Mouse (Mus musculus) ES-E14 (cell line): Measurements from ENCODE around the gene Ppp1r14b. TPM values are rescaled to one million over a fixed set of nuclear protein-coding genes. Genes with fewer than 3 reads are reported as not detected.

ENCODE experiments used
- DNase-seq: peaks from one replicate; pipeline ENCODE4 v3.0.0-alpha.2; 2013; ENCODE audit warnings: low read depth, low spot score
- H3K27ac ChIP-seq: 2 replicates; pipeline ENCODE4 v1.5.1; 2012; ENCODE audit warnings: low read depth, mild to moderate bottlenecking, low read length, moderate library complexity, mixed read lengths; ENCODE audit not compliant: poor library complexity, insufficient read depth, severe bottlenecking
- H3K36me3 ChIP-seq: 2 replicates; pipeline ENCODE4 v1.6.1; 2012; ENCODE audit warnings: mild to moderate bottlenecking, low read length, moderate library complexity, mixed read lengths; ENCODE audit not compliant: control insufficient read depth, poor library complexity, insufficient read depth, severe bottlenecking
- H3K4me1 ChIP-seq, 2 experiments: fragments of 150-350 bp in 1 of 2; sonication (generic) in 1 of 2; 2 replicates each; pipeline ENCODE4 v1.6.1; 2012; ENCODE audit warnings: low read length in 2 of 2, mild to moderate bottlenecking in 1 of 2, mixed read lengths in 1 of 2; ENCODE audit not compliant: control insufficient read depth in 2 of 2, insufficient read depth in 2 of 2, poor library complexity in 1 of 2
- H3K4me3 ChIP-seq, 2 experiments: fragments of 150-350 bp in 1 of 2; sonication (generic) in 1 of 2; 2 replicates each; pipeline ENCODE4 v1.5.1; 2012; ENCODE audit warnings: low read length in 2 of 2, low read depth in 1 of 2, mild to moderate bottlenecking in 1 of 2, mixed read lengths in 1 of 2; ENCODE audit not compliant: insufficient read depth in 1 of 2, poor library complexity in 1 of 2, severe bottlenecking in 1 of 2
- H3K9ac ChIP-seq: 2 replicates; pipeline ENCODE4 v1.6.1; 2012; ENCODE audit warnings: low read depth, mild to moderate bottlenecking, low read length, mixed read lengths; ENCODE audit not compliant: poor library complexity, insufficient read depth, severe bottlenecking
- H3K9me3 ChIP-seq: fragments of 150-350 bp; sonication (generic); 2 replicates; pipeline ENCODE4 v1.6.1; 2012; ENCODE audit warnings: low read depth, mild to moderate bottlenecking, low read length; ENCODE audit not compliant: control insufficient read depth, insufficient read depth
- CHD2 ChIP-seq: IDR thresholded peaks from 2 replicates; pipeline ENCODE4 v1.6.1; 2014; ENCODE audit warnings: mild to moderate bottlenecking, low read depth, low read length, inconsistent platforms
- HCFC1 ChIP-seq: IDR thresholded peaks from 2 replicates; pipeline ENCODE4 v1.6.1; 2012; ENCODE audit warnings: low read length, inconsistent platforms, borderline replicate concordance; ENCODE audit not compliant: insufficient read depth
- MAFK ChIP-seq: IDR thresholded peaks from 2 replicates; pipeline ENCODE4 v1.6.1; 2014; ENCODE audit warnings: mild to moderate bottlenecking, low read depth, low read length, inconsistent platforms; ENCODE audit not compliant: insufficient read depth
- ZC3H11A ChIP-seq: IDR thresholded peaks from 2 replicates; pipeline ENCODE4 v1.6.1; 2012; ENCODE audit warnings: low read depth, mild to moderate bottlenecking, inconsistent platforms, low read length, borderline replicate concordance
- ZNF384 ChIP-seq: IDR thresholded peaks from 2 replicates; pipeline ENCODE4 v1.6.1; 2012; ENCODE audit warnings: low read depth, low read length, inconsistent platforms
- in situ Hi-C, 2 experiments: fragments of 600-800 bp; cut with MboI; formaldehyde crosslinking; loops; one replicate each; pipeline ENCODE4 v1.15.1; 2025; ENCODE audit warnings: low sequenced_read_pairs in 2 of 2, inconsistent platforms in 1 of 2; ENCODE audit not compliant: unreplicated experiment in 2 of 2
- total RNA-seq: library from RNA; depleted of rRNA; stranded (reverse); fragments of 300-350 nt; gene quantifications from 2 replicates; pipeline ENCODE4 v1.2.3, GENCODE M21; 2012

Gene Ppp1r14b
- total RNA-seq, 1 experiment: 385 TPM

DNA sequence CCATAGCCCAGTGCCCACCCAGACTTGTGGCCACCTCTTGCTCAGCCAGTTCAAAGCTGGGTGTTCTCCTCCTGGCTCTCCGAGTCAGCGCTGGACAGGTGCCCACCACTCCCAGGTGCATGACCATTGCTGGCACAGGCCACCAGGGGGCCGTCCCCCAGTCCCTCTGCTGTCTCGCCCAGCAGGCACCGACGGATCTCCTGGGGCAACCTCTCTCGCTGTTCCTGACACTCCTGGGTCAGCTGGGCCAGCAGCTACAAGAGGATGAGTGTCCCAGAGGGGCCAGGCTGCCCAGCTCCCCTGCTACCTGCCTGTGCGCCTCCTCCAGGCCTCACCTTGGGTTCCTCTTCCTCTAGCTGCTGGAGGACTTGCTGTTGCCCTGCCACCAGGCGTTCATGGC is 20.7 kb upstream of the Ppp1r14b start:
- peaks cover 47% of the 10 kb centered on the region for H3K36me3 ChIP-seq
- H3K27ac ChIP-seq: no peak overlapping the region
- no peak for TF ChIP-seq CHD2
- TF ChIP-seq HCFC1: no peak
- TF ChIP-seq ZNF384: no peak
- TF ChIP-seq ZC3H11A: no peak
- no peak for TF ChIP-seq MAFK
- H3K9me3 ChIP-seq: no peaks in the 10 kb centered on the region
- DNase-seq: no peak
- H3K9ac ChIP-seq: no peak overlapping the region
- no peak overlapping the region for H3K4me3 ChIP-seq
- peaks cover 0 to 17% of the 10 kb centered on the region in 2 experiments; a peak in 2 of 4 replicates for H3K4me1 ChIP-seq
- in situ Hi-C loops: no loop called here

DNA sequence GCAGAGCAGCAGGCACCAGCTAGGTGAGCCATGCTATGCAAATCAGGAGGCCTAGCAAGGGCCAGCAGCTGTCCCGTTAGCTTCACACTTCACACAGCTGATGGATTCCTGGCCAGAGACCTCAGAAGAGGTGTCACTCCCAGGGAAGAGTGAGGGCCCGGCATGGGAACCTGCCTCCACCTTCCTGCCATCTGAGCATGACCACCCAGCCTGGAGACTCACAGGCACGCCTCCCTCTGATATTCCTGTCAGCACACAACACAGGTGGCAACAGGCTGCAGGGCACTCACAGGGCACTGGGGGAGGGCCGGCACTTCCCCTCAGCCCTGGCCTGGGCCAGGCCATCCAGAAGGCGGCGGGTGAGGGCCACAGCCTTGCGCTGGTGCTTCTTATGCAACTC is 19.3 kb upstream of the Ppp1r14b start:
- H3K9ac ChIP-seq: no peak overlapping the region
- H3K9me3 ChIP-seq: no peaks in the 10 kb centered on the region
- H3K4me1 ChIP-seq: peaks cover 0 to 12% of the 10 kb centered on the region in 2 experiments; a peak in 2 of 4 replicates
- TF ChIP-seq ZNF384 (no peak), ZC3H11A (no peak), HCFC1 (no peak), CHD2 (no peak), MAFK (no peak)
- in situ Hi-C loops: no loop called here
- H3K27ac ChIP-seq: no peak overlapping the region
- DNase-seq: no peak
- no peak overlapping the region for H3K4me3 ChIP-seq
- H3K36me3 ChIP-seq: peaks cover 60% of the 10 kb centered on the region

DNA sequence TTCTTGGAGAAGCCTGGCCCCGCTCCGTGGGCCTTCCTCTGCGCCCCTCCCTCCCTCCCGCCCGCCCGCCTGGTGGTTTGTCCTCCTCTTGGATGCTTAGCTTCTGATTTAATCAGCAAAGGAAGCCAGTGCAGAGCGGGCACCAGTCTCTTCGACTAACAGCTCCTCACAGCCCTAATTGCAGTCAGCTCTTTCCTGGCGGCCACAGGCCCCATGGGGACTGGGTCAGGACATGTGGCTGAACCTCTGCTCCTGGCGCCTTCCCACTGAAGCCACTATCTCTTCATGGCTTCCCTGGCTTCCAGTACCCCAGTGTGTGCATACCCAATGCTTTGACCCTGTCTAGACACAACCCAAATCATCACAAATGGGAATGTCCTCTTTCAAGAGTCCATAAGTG is 18.3 kb upstream of the Ppp1r14b start:
- in situ Hi-C loops: no loop called here
- TF ChIP-seq MAFK (no peak), HCFC1 (no peak), ZNF384 (no peak), CHD2 (no peak), ZC3H11A (no peak)
- Histone ChIP-seq H3K27ac (no peak overlapping the region), H3K36me3 (peaks cover 63% of the 10 kb centered on the region), H3K9me3 (no peaks in the 10 kb centered on the region), H3K4me3 (no peak overlapping the region), H3K9ac (no peak overlapping the region), H3K4me1 (peaks cover 0 to 12% of the 10 kb centered on the region in 2 experiments; a peak in 2 of 4 replicates)
- no peak for DNase-seq

DNA sequence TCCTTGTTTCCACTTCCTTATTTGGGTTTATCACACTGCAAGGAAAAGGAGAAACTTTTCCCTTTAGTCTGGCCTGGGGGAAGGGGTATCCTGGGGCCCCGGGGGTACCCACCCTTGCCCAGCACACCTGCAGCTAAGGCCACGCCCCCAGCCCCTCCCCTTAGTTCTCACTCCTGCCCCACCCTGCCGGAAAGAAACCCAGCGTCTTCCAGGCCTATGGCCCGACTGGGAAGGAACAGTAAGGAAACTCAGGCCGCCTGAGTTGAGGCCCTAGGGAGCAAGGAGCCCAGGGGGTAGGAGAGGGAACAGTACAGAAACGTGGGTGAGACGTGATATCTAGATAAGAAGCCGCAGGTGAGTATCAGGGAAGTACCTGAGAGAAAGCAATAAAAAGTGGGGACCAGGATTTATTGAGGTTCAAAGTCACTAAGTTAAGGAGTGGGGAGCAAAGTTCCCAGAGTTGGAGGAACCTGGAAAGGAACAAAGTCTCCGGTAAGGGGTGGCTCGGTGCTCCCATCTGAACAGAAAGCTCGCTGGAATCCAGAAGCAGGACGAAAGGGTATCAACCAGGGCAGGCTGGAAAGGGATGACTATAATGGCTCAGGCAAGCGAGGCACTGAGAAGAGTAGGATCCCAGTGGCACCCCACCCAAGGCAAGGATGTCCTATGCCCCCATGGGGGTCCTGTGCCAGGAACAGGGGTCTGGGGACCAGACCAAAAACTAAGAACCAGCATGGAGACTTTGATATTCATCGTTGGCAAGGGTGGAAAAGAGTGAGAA is 6.1 kb upstream of the Ppp1r14b start:
- Histone ChIP-seq H3K27ac (no peak overlapping the region), H3K36me3 (peaks cover 27% of the 10 kb centered on the region), H3K4me3 (peak overlapping the region; percentile 74 to 87), H3K9ac (peak overlapping the region; percentile 72; the same call in 1 of the 2 replicates), H3K4me1 (peaks cover 9 to 38% of the 10 kb centered on the region in 2 experiments; a peak in 3 of 4 replicates), H3K9me3 (no peaks in the 10 kb centered on the region)
- TF ChIP-seq ZC3H11A: no peak
- TF ChIP-seq ZNF384: no peak
- no peak for TF ChIP-seq CHD2
- TF ChIP-seq HCFC1: no peak
- TF ChIP-seq MAFK: no peak
- in situ Hi-C loops: no loop called here
- DNase-seq: no peak
